Mouse (Mus musculus) embryonic facial prominence, embryonic 13.5 days (tissue): Measurements from ENCODE around the gene Wdr18. TPM values are rescaled to one million over a fixed set of nuclear protein-coding genes. Genes with fewer than 3 reads are reported as not detected.

Experiments used
- ATAC-seq: fragments of 200-750 bp; cut with Nextera tagmentation; 2 replicates; pipeline ENCODE4 v1.8.0; 2017; ENCODE audit warnings: low read depth; ENCODE audit not compliant: insufficient number of reproducible peaks, insufficient read depth, low FRiP score, low TSS enrichment
- H3K27ac ChIP-seq: fragments of 300-500 bp; sonication (generic); 2 replicates; pipeline ENCODE4 v1.5.1; 2015; ENCODE audit warnings: moderate library complexity, mild to moderate bottlenecking, inconsistent platforms
- H3K27me3 ChIP-seq: fragments of 300-500 bp; sonication (generic); 2 replicates; pipeline ENCODE4 v1.6.1; 2015; ENCODE audit warnings: mild to moderate bottlenecking, inconsistent platforms
- H3K36me3 ChIP-seq: fragments of 300-500 bp; sonication (generic); 2 replicates; pipeline ENCODE4 v1.6.1; 2015; ENCODE audit warnings: mild to moderate bottlenecking, inconsistent platforms
- H3K4me1 ChIP-seq: fragments of 300-500 bp; sonication (generic); 2 replicates; pipeline ENCODE4 v1.6.1; 2015; ENCODE audit warnings: inconsistent platforms
- H3K4me2 ChIP-seq: fragments of 300-500 bp; sonication (generic); 2 replicates; pipeline ENCODE4 v1.6.1; 2015; ENCODE audit warnings: moderate library complexity, mild to moderate bottlenecking, inconsistent platforms
- H3K4me3 ChIP-seq: fragments of 300-500 bp; sonication (generic); 2 replicates; pipeline ENCODE4 v1.5.1; 2015; ENCODE audit warnings: mild to moderate bottlenecking, inconsistent platforms
- H3K9ac ChIP-seq: fragments of 300-500 bp; sonication (generic); 2 replicates; pipeline ENCODE4 v1.6.1; 2015; ENCODE audit warnings: mild to moderate bottlenecking, inconsistent platforms
- H3K9me3 ChIP-seq: fragments of 300-500 bp; sonication (generic); 2 replicates; pipeline ENCODE4 v1.6.1; 2016; ENCODE audit warnings: inconsistent platforms
- WGBS: fragments of 180-500 bp; shearing (Covaris S2); methylation state at CpG from one replicate; pipeline ENCODE4 v1.1.7; 2015; ENCODE audit warnings: mixed read lengths; 5-methylcytosine and 5-hydroxymethylcytosine counted together
- polyA plus RNA-seq: library from polyadenylated mRNA; unstranded; fragments of >200 nt; fragmentation: Nextera tagmentation; extraction: Ambion mirVana; gene quantifications from 2 replicates; pipeline ENCODE4 v1.2.1, GENCODE M21; 2015

The Wdr18 gene
- polyA plus RNA-seq, 1 experiment from 2014 or later = 106 TPM

DNA sequence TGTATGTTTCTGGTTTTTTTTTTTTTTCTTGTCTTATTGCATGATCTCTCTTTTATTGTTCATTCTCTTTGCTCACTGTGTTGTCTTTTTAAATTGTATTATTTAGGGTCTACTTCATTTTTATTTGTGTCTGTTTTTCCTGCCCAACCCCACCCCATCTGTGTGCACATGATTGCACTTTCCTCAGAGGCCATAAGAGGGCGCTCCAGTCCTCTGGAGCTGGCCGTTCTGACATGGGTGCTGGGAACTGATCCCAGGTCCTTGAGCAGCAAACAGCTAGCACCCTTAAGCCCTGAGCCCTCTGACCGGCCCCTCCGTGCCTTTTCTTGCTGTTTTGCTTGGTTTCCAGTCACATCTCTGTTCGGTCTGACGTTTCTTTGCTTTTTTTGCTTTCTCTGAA, 31.6 kb downstream of the Wdr18 start:
- Histone ChIP-seq H3K4me3 (no peak overlapping the region), H3K4me1 (peaks cover 33% of the 10 kb centered on the region), H3K36me3 (peaks cover 47% of the 10 kb centered on the region), H3K9ac (no peak overlapping the region), H3K27me3 (no peaks in the 10 kb centered on the region), H3K9me3 (peaks cover 7% of the 10 kb centered on the region; the same call in 1 of the 2 replicates), H3K4me2 (no peak overlapping the region), H3K27ac (no peak overlapping the region)
- WGBS = 89% methylated on average over 6 of the region's 6 CpGs
- ATAC-seq = no peak

- H3K4me1 ChIP-seq = peaks cover 28% of the 10 kb centered on the region
- WGBS = 86% methylated on average over 16 of the region's 16 CpGs
- peak overlapping the region; percentile 12; the same call in 1 of the 2 replicates for H3K27ac ChIP-seq
- H3K4me3 ChIP-seq = no peak overlapping the region
- H3K9me3 ChIP-seq = peaks cover 7% of the 10 kb centered on the region; the same call in 1 of the 2 replicates
- no peak overlapping the region for H3K9ac ChIP-seq
- peaks cover 47% of the 10 kb centered on the region for H3K36me3 ChIP-seq
- no peak overlapping the region for H3K4me2 ChIP-seq
- ATAC-seq = no peak
- peaks cover 18% of the 10 kb centered on the region for H3K27me3 ChIP-seq
Observed at GRCm38 (mm10) chr10:79994397-79995115, 34.6 kb downstream of the Wdr18 start.

GRCm38 (mm10) chr10:79995636-79996035, 35.7 kb downstream of the Wdr18 start:
- peaks cover 18% of the 10 kb centered on the region for H3K27me3 ChIP-seq
- no peak for ATAC-seq
- H3K4me1 ChIP-seq = peaks cover 21% of the 10 kb centered on the region
- 0 out of 2 replicates have a peak overlapping the region, but pooled peaks have one; percentile 5 for H3K27ac ChIP-seq
- no peak overlapping the region for H3K9ac ChIP-seq
- H3K36me3 ChIP-seq = peaks cover 47% of the 10 kb centered on the region
- 82% methylated on average over 1 of the region's 1 CpGs for WGBS
- peaks cover 7% of the 10 kb centered on the region; the same call in 1 of the 2 replicates for H3K9me3 ChIP-seq
- H3K4me2 ChIP-seq = 0 out of 2 replicates have a peak overlapping the region, but pooled peaks have one; percentile 82
- H3K4me3 ChIP-seq = peak overlapping the region; percentile 51; the same call in 1 of the 2 replicates

DNA sequence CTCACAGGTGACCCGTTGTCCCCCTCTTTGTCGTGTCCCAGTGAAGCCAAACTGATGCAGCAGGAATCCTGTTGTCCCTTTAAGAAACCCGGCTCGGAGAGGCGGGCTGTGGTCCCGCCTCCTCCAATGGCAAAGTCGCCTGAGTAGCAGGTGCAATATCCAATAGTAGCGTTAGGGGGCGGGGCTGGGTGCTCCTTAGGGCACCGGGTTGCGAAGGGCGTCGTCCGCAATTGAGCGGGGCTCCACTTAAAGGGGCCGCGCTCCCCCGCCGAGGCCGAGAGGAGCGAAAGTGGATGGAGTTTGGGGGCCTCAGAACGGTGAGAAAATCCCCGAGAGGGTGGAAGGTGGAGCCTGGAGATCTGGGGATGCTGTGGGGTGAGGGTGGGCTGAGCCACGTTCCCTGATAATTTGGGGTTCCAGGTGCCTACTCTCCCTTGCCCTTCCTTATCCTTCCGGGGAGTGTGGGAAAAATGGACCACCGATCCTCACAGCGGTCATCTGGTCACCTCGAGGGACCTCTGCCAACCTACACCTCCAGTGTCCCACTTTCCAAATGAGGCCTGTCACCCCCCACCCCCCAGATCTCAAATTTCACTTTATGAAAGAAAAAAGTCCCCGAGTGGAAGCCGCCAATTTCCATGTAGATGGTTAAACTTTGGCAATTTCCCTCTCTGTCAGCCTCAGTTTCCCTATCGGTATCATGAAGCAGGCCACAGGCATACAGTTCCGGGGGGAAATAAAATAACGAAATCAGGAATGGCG, 36.5 kb downstream of the Wdr18 start, which contains the start of gene Abca7:
Abca7 (plus strand) TSS at position 223 of the 762 bp plus-strand sequence.
- peaks cover 3% of the 10 kb centered on the region; the same call in 1 of the 2 replicates for H3K9me3 ChIP-seq
- peaks cover 21% of the 10 kb centered on the region for H3K27me3 ChIP-seq
- peaks cover 39% of the 10 kb centered on the region for H3K36me3 ChIP-seq
- H3K4me2 ChIP-seq = peak within 1 kb of the TSS; percentile 82
- peak within 1 kb of the TSS; percentile 64 for H3K9ac ChIP-seq
- WGBS = under 1% methylated on average over 34 of the region's 34 CpGs
- H3K4me1 ChIP-seq = peaks cover 16% of the 10 kb centered on the region
- H3K27ac ChIP-seq = peak within 1 kb of the TSS; percentile 66
- H3K4me3 ChIP-seq = peak within 1 kb of the TSS; percentile 51
- ATAC-seq = peak; percentile 68; the same call in 1 of the 2 replicates

GRCm38 (mm10) chr10:79997034-79997760, 37.2 kb downstream of the Wdr18 start:
- Histone ChIP-seq H3K4me1 (peaks cover 16% of the 10 kb centered on the region), H3K9me3 (no peaks in the 10 kb centered on the region), H3K4me2 (peak overlapping the region; percentile 82), H3K9ac (peak overlapping the region; percentile 64), H3K36me3 (peaks cover 31% of the 10 kb centered on the region), H3K4me3 (peak overlapping the region; percentile 51), H3K27me3 (peaks cover 28% of the 10 kb centered on the region), H3K27ac (peak overlapping the region; percentile 66)
- under 1% methylated on average over 35 of the region's 35 CpGs for WGBS
- ATAC-seq = peak; percentile 45; the same call in 1 of the 2 replicates

DNA sequence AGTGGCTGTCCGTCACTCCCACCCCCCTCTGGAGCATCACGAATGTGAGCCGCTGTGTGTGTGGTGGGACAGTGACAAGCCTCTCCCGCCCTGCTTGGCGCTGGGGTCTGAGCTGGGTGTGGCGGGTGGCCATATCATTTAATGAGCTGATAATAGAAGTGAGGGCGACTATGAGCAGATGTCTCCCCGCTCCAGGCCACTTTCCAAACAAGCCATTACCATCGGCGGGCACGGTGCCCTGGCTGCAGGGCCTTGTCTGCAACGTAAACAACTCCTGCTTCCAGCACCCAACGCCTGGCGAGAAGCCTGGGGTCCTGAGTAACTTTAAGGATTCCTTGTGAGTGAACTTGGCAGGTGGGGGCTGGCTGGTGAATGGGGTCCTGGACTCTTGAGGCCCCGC, 37.9 kb downstream of the Wdr18 start:
- peak overlapping the region; percentile 2; the same call in 1 of the 2 replicates for H3K9ac ChIP-seq
- peaks cover 20% of the 10 kb centered on the region for H3K4me1 ChIP-seq
- H3K4me3 ChIP-seq = peak overlapping the region; percentile 51
- H3K4me2 ChIP-seq = peak overlapping the region; percentile 82
- peaks cover 34% of the 10 kb centered on the region for H3K27me3 ChIP-seq
- no peak for ATAC-seq
- H3K27ac ChIP-seq = no peak overlapping the region
- H3K36me3 ChIP-seq = peaks cover 25% of the 10 kb centered on the region
- WGBS = 6% methylated on average over 15 of the region's 15 CpGs
- no peaks in the 10 kb centered on the region for H3K9me3 ChIP-seq

- H3K36me3 ChIP-seq = no peaks in the 10 kb centered on the region
- H3K4me2 ChIP-seq = no peak overlapping the region
- H3K27ac ChIP-seq = no peak overlapping the region
- 69% methylated on average over 9 of the region's 9 CpGs for WGBS
- H3K4me3 ChIP-seq = no peak overlapping the region
- peaks cover 40% of the 10 kb centered on the region for H3K27me3 ChIP-seq
- no peak for ATAC-seq
- H3K9ac ChIP-seq = no peak overlapping the region
- peaks cover 32% of the 10 kb centered on the region for H3K4me1 ChIP-seq
- H3K9me3 ChIP-seq = no peaks in the 10 kb centered on the region
Observed at GRCm38 (mm10) chr10:80001945-80002344, 42.0 kb downstream of the Wdr18 start.

DNA sequence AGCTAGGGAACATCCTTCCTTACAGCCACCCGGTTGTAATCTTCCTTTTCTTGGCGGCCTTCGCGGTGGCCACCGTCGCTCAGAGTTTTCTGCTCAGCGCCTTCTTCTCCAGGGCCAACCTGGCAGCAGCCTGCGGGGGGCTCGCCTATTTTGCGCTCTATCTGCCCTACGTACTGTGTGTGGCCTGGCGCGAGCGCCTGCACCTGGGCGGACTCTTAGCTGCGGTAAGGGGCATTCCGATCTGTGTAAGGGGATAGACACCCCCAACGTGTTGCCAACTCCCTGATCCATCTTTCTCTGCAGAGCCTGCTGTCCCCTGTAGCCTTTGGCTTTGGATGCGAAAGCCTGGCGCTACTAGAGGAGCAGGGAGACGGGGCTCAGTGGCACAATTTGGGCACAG, 42.9 kb downstream of the Wdr18 start:
- H3K4me1 ChIP-seq = peaks cover 28% of the 10 kb centered on the region
- 0 out of 2 replicates have a peak overlapping the region, but pooled peaks have one; percentile 16 for H3K27ac ChIP-seq
- peak overlapping the region; percentile 51; the same call in 1 of the 2 replicates for H3K9ac ChIP-seq
- no peaks in the 10 kb centered on the region for H3K36me3 ChIP-seq
- H3K9me3 ChIP-seq = no peaks in the 10 kb centered on the region
- peaks cover 36% of the 10 kb centered on the region for H3K27me3 ChIP-seq
- no peak for ATAC-seq
- H3K4me3 ChIP-seq = no peak overlapping the region
- 25% methylated on average over 21 of the region's 21 CpGs for WGBS
- peak overlapping the region; percentile 14 for H3K4me2 ChIP-seq

DNA sequence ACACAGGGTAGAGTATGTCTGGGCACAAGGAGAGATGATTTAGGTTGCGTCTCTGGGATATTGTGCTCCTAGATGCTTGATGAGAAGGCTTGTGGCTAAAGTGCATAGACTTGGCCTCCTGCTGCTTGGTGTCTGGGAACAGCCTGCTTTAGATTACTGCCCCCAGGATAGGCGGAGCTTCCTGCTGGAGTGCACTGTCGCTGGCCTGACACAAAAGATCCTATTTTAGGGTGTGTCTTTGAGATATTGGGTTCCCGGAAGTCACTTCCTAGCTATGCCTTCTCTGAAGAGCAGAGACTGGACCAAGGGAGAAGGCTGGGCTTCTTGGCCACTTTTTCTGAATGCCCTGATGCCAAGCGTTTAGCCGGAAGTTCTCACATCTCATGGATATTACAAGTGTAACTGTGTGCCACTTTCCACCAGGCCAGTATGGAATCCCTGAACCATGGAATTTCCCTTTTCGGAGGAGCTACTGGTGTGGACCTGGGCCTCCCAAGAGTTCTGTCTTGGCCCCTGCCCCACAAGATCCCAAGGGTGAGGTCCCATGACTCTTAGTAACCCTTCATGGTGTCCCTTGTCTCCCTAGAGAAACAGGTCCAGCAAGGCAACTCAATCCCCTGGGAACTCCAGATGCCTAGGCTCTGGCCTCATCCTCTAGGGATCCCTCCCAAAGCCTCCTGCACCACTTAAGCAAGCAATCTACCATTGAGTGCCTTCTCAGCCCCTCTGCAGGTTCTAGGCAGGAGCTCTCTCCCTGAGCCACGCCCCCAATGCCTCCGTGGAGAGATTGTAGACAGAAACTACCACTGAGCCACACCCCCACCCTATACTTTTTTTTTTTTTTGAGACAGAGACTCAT, 43.7 kb downstream of the Wdr18 start:
- H3K4me1 ChIP-seq = peaks cover 23% of the 10 kb centered on the region
- 48% methylated on average over 9 of the region's 9 CpGs for WGBS
- H3K27ac ChIP-seq = peak overlapping the region; percentile 14; the same call in 1 of the 2 replicates
- H3K4me3 ChIP-seq = no peak overlapping the region
- peak overlapping the region; percentile 51; the same call in 1 of the 2 replicates for H3K9ac ChIP-seq
- peak overlapping the region; percentile 14 for H3K4me2 ChIP-seq
- H3K27me3 ChIP-seq = peaks cover 28% of the 10 kb centered on the region
- H3K9me3 ChIP-seq = no peaks in the 10 kb centered on the region
- no peaks in the 10 kb centered on the region; the same call in 1 of the 2 replicates for H3K36me3 ChIP-seq
- ATAC-seq = no peak

- Histone ChIP-seq H3K4me1 (peaks cover 23% of the 10 kb centered on the region), H3K9me3 (no peaks in the 10 kb centered on the region), H3K27me3 (peaks cover 23% of the 10 kb centered on the region), H3K27ac (no peak overlapping the region), H3K4me3 (no peak overlapping the region), H3K36me3 (no peaks in the 10 kb centered on the region; the same call in 1 of the 2 replicates), H3K4me2 (no peak overlapping the region), H3K9ac (no peak overlapping the region)
- WGBS = 92% methylated on average over 8 of the region's 8 CpGs
- no peak for ATAC-seq
Observed at GRCm38 (mm10) chr10:80004233-80004705, 44.3 kb downstream of the Wdr18 start.
